Mouse (Mus musculus): ENCODE measurements at regions not wholly inside any gene's neighbourhood (a gene's known extent, or its start where the extent isn't known, plus 50 kb on each side); places are given as distances from the start of the nearest gene placed in this dataset.

- Histone ChIP-seq H3K27me3 (no peaks in the 10 kb centered on the region), H3K9ac (replicated peaks) (no peak overlapping the region), H3K4me3 (replicated peaks) (no peak overlapping the region), H3K4me2 (replicated peaks) (no peak overlapping the region), H3K9me3 (0 out of 2 replicates have a peak, but pooled peaks cover 5% of the 10 kb centered on the region), H3K27ac (no peak overlapping the region), H3K4me1 (replicated peaks) (peaks cover 9% of the 10 kb centered on the region), H3K36me3 (no peaks in the 10 kb centered on the region)
- 84% methylated on average over 3 of the region's 3 CpGs for WGBS
- ATAC-seq: no peak
These were observed 54.0 kb upstream of the Jade2 start for GRCm38 (mm10) chr11:51911481-51911880.

- 0 out of 2 replicates have a peak overlapping the region, but pooled peaks have one; percentile 17 for H3K9ac ChIP-seq (replicated peaks)
- no peak overlapping the region for H3K27ac ChIP-seq
- H3K4me2 ChIP-seq (replicated peaks): peak overlapping the region; percentile 54
- H3K9me3 ChIP-seq: 0 out of 2 replicates have a peak, but pooled peaks cover 5% of the 10 kb centered on the region
- H3K4me3 ChIP-seq (replicated peaks): no peak overlapping the region; the same call in 1 of the 2 replicates
- no peaks in the 10 kb centered on the region for H3K36me3 ChIP-seq
- H3K4me1 ChIP-seq (replicated peaks): peaks cover 14% of the 10 kb centered on the region
- ATAC-seq: no peak
- H3K27me3 ChIP-seq: no peaks in the 10 kb centered on the region
- 22% methylated on average over 8 of the region's 8 CpGs for WGBS
These were observed 51.8 kb upstream of the Cdkn2aipnl start for GRCm38 (mm10) chr11:51915656-51916032.

- H3K27ac ChIP-seq: no peak overlapping the region
- H3K4me3 ChIP-seq (replicated peaks): peak overlapping the region; percentile 26
- no peaks in the 10 kb centered on the region for H3K36me3 ChIP-seq
- peak overlapping the region; percentile 54 for H3K4me2 ChIP-seq (replicated peaks)
- H3K9me3 ChIP-seq: 0 out of 2 replicates have a peak, but pooled peaks cover 5% of the 10 kb centered on the region
- ATAC-seq: peak; percentile 87
- 2% methylated on average over 29 of the region's 29 CpGs for WGBS
- peaks cover 14% of the 10 kb centered on the region for H3K4me1 ChIP-seq (replicated peaks)
- peak overlapping the region; percentile 17 for H3K9ac ChIP-seq (replicated peaks)
- H3K27me3 ChIP-seq: no peaks in the 10 kb centered on the region
These were observed 51.2 kb upstream of the Cdkn2aipnl start for GRCm38 (mm10) chr11:51916033-51916929.

All from midbrain, embryonic 13.5 days (tissue).